Mouse (Mus musculus): ENCODE measurements at regions not wholly inside any gene's neighbourhood (a gene's known extent, or its start where the extent isn't known, plus 50 kb on each side); places are given as distances from the start of the nearest gene placed in this dataset.

DNA sequence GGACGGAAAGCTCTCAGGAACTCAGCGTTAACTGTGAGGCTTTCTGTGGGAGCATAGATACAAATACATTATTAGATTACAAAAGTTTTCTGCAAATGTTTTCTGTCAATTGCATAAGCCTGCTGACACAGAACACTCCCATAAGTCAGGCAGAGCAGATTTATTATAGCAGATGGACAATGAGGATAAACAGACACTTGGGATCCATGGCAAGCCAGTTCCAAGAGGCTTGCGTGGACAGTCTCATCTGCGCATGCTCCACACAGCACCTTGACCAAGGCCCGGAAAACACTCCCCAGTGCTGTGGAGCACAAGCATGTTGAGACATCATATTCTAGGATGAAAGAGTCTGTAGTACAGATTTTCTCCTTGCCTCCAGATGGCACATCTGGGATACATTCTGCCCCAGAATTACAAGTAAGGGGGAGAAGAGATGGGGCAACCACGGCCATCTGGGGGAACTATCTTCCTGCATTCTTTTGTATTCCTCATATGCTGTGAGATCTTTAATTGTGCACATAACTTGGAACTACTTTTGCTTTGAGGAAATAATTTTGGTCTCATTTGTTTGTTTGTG lies 62.7 kb upstream of the Kiz start:
- TF ChIP-seq CTCF (IDR thresholded peaks at IDR 0.05) (no peak), EP300 (IDR thresholded peaks at IDR 0.05; ENCODE audit: insufficient read depth, low read depth, low read length) (no peak)

All from heart, adult 2 months (tissue).